Mouse (Mus musculus) frontal cortex, postnatal 14 days (tissue): ENCODE data around the gene Rnf214.
A peak's percentile ranks its signal among the peaks of the same experiment; 100 is the strongest.

Source experiments
- DNase-seq, 2 experiments: peaks; one replicate each; pipeline ENCODE4 v3.0.0; 2022; ENCODE audit warnings: low spot score in 2 of 2

Rnf214 gene

GRCm38 (mm10) chr9:45815113-45815512 lies 91.6 kb downstream of the Rnf214 start:
- DNase-seq: peak; percentile 27 to 37
